Mouse (Mus musculus): ENCODE data around the gene G2e3.

GRCm38 (mm10) chr12:51362898-51363297 is 15.0 kb downstream of the G2e3 start:
- TF ChIP-seq MAX (IDR thresholded peaks at IDR 0.05; ENCODE audit: low read length) (no peak), POLR2A (IDR thresholded peaks at IDR 0.05; ENCODE audit: control insufficient read depth in 1 of 2, insufficient read depth in 1 of 2, low read depth in 1 of 2, low read length in 2 of 2, poor library complexity in 1 of 2) (no peak), RCOR1 (IDR thresholded peaks at IDR 0.05; ENCODE audit: low read depth, low read length) (no peak), CTCF (IDR thresholded peaks at IDR 0.05 in 2 of 3, conservative IDR thresholded peaks at IDR 0.05 in 1 of 3; ENCODE audit: control insufficient read depth in 1 of 3, insufficient read depth in 1 of 3, low read depth in 2 of 3, low read length in 3 of 3, poor library complexity in 1 of 3, severe bottlenecking in 1 of 3) (no peak), USF2 (IDR thresholded peaks at IDR 0.05; ENCODE audit: borderline replicate concordance in 1 of 2, insufficient read depth in 1 of 2, low read depth in 1 of 2, low read length in 2 of 2) (no peak), SIN3A (IDR thresholded peaks at IDR 0.05; ENCODE audit: low read length) (no peak), MAFK (IDR thresholded peaks at IDR 0.05; ENCODE audit: borderline replicate concordance, low read depth, low read length) (no peak), UBTF (IDR thresholded peaks at IDR 0.05; ENCODE audit: borderline replicate concordance, insufficient read depth, low read depth, low read length) (no peak), GATA1 (IDR thresholded peaks at IDR 0.05; ENCODE audit: low read depth, low read length) (no peak), SMC3 (IDR thresholded peaks at IDR 0.05; ENCODE audit: low read depth, low read length) (no peak), NRF1 (IDR thresholded peaks at IDR 0.05; ENCODE audit: insufficient read depth, low read depth, low read length, poor library complexity, severe bottlenecking) (no peak), TCF12 (IDR thresholded peaks at IDR 0.05; ENCODE audit: low read depth, low read length) (no peak), TAL1 (IDR thresholded peaks at IDR 0.05; ENCODE audit: low read length) (no peak), ZMIZ1 (IDR thresholded peaks at IDR 0.05; ENCODE audit: low read depth, low read length) (no peak)

Measured in MEL (cell line).